Mouse (Mus musculus): ENCODE measurements around the gene Mad1l1. TPM values are rescaled to one million over a fixed set of nuclear protein-coding genes. Genes with fewer than 3 reads are reported as not detected.

Gene Mad1l1
- total RNA-seq, 4 experiments from 2014 or later: 9.0 to 11.3 (median 10.4) TPM

- no peak for DNase-seq (ENCODE audit: low spot score)
Measured at GRCm38 (mm10) chr5:140101409-140102009, 219.8 kb downstream of the Mad1l1 start.

- DNase-seq (ENCODE audit: low spot score): no peak
Measured at GRCm38 (mm10) chr5:140098711-140099110, 222.6 kb downstream of the Mad1l1 start.

- DNase-seq (ENCODE audit: low spot score): no peak
Measured at GRCm38 (mm10) chr5:140095203-140095602, 226.1 kb downstream of the Mad1l1 start.

GRCm38 (mm10) chr5:140093489-140093888, 227.9 kb downstream of the Mad1l1 start:
- no peak for DNase-seq (ENCODE audit: low spot score)

GRCm38 (mm10) chr5:140091601-140092000, 229.8 kb downstream of the Mad1l1 start:
- peak; percentile 3 for DNase-seq (ENCODE audit: low spot score)

- DNase-seq (ENCODE audit: low spot score): no peak
Measured at GRCm38 (mm10) chr5:140089263-140089662, 232.1 kb downstream of the Mad1l1 start.

GRCm38 (mm10) chr5:140087242-140087641, 234.1 kb downstream of the Mad1l1 start:
- DNase-seq (ENCODE audit: low spot score): peak; percentile 29

GRCm38 (mm10) chr5:140084341-140084740, 237.0 kb downstream of the Mad1l1 start:
- DNase-seq (ENCODE audit: low spot score): no peak

- DNase-seq (ENCODE audit: low spot score): no peak
Measured at GRCm38 (mm10) chr5:140083911-140084310, 237.4 kb downstream of the Mad1l1 start.

GRCm38 (mm10) chr5:140082204-140082812, 239.0 kb downstream of the Mad1l1 start:
- no peak for DNase-seq (ENCODE audit: low spot score)

GRCm38 (mm10) chr5:140081084-140081483, 240.3 kb downstream of the Mad1l1 start:
- no peak for DNase-seq (ENCODE audit: low spot score)

GRCm38 (mm10) chr5:140079511-140079910, 241.8 kb downstream of the Mad1l1 start:
- DNase-seq (ENCODE audit: low spot score): no peak

GRCm38 (mm10) chr5:140078406-140078805, 242.9 kb downstream of the Mad1l1 start:
- no peak for DNase-seq (ENCODE audit: low spot score)

GRCm38 (mm10) chr5:140076438-140076837, 244.9 kb downstream of the Mad1l1 start:
- DNase-seq (ENCODE audit: low spot score): no peak

- no peak for DNase-seq (ENCODE audit: low spot score)
Measured at GRCm38 (mm10) chr5:140073671-140074116, 247.7 kb downstream of the Mad1l1 start.

GRCm38 (mm10) chr5:140073148-140073670, 248.1 kb downstream of the Mad1l1 start:
- no peak for DNase-seq (ENCODE audit: low spot score)

GRCm38 (mm10) chr5:140068506-140068905, 252.8 kb downstream of the Mad1l1 start:
- DNase-seq (ENCODE audit: low spot score): no peak

- DNase-seq (ENCODE audit: low spot score): no peak
Measured at GRCm38 (mm10) chr5:140068051-140068450, 253.3 kb downstream of the Mad1l1 start.

GRCm38 (mm10) chr5:140066769-140067168, 254.6 kb downstream of the Mad1l1 start:
- no peak for DNase-seq (ENCODE audit: low spot score)

- DNase-seq (ENCODE audit: low spot score): no peak
Measured at GRCm38 (mm10) chr5:140066281-140066680, 255.1 kb downstream of the Mad1l1 start.

- no peak for DNase-seq (ENCODE audit: low spot score)
Measured at GRCm38 (mm10) chr5:140065281-140065945, 255.9 kb downstream of the Mad1l1 start.

- DNase-seq (ENCODE audit: low spot score): no peak
Measured at GRCm38 (mm10) chr5:140064521-140064920, 256.8 kb downstream of the Mad1l1 start.

GRCm38 (mm10) chr5:140062828-140063227, 258.5 kb downstream of the Mad1l1 start:
- DNase-seq (ENCODE audit: low spot score): no peak
